Mouse (Mus musculus) liver (tissue): ENCODE results near the gene Stx2.

Source experiments
- DNase-seq: peaks from one replicate; pipeline ENCODE4 v3.0.0-alpha.2; 2020; ENCODE audit warnings: mixed read lengths

Stx2 gene

DNA sequence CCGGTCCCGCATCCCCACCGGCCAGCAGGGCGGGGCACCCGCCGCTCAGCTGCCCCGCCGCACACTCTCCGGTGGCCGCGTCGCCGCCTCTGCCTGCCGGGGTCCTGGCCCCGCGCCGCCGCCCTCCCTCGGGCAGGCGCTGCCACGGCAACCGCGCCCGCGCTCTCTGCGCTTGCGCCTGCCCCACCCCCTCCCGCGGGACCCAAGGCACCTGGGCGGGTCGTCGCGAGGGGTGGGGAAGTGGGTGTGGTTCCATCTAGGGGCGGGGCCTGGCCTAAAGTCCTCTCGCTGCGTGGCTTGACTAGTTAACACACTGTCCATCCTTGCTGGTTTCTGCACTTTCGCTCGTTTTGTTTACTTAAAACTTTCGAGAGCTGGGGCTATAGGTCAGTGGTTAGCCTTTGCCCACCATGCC, at the start of gene Stx2:
Gene Stx2, minus strand, starts transcription at position 163 of the 415 bp plus-strand sequence.
- peak; percentile 98 for DNase-seq

DNA sequence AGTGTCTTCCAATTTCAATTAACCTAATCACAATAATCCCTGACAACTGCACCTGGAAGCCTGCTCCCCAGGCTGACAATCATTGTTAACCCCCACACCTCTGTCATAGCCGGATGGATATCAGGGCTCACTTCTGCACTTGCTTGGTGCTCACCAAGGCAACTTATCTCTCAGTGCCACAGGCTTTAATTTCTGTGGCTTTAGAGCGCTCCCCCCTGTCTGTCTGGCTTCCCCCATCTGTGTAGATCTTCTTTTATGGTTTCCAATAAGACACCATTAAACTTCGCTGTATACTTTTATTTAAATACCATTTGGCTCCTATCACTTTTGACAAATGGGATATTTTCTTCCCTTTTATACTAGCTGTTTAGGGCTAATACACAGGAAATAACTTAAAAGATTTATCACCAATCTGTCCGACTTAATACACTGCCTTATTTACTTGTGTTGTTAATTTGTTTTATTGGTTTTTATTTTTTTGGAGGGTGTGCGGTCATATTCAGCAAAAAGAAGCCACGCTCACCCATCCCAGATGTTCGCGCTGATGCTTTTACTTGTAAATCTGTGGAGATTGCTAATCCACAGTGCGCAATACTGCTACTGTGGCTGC, 46.4 kb upstream of the Stx2 start:
- no peak for DNase-seq

DNA sequence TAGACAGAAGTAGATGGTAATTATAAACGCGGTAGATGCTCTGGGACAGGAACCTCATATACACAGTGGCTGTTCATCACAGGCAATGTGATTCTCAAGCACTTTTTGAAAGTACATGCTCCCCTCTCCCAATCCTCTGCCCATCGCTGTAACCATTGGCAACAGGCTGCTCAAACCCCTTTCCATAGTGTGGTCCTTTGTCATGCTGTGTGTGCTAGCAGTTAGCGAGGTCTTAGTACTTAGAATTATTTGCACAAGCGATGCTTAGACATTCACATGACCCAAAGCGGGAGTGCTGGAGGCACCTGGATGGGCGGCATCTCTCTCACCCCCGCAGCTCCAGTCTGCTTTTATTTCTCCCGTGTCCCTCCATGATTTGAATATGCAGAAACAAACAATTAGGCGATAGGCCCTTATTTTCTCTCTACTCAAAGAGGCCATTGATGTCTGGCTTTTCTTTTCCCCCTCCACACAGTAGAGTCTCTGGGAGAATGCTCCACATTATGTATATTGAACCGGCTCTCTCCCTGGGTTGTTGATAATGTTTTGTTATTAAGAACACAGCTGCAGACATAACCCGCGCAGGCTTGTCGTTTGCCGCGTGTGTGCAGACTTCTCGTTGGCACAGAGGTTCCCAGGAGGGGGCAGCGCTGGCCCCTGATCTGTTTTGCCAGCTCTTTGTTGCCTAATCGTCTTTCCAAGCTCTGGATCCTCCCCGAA, 44.4 kb upstream of the Stx2 start:
- DNase-seq, result no peak

DNA sequence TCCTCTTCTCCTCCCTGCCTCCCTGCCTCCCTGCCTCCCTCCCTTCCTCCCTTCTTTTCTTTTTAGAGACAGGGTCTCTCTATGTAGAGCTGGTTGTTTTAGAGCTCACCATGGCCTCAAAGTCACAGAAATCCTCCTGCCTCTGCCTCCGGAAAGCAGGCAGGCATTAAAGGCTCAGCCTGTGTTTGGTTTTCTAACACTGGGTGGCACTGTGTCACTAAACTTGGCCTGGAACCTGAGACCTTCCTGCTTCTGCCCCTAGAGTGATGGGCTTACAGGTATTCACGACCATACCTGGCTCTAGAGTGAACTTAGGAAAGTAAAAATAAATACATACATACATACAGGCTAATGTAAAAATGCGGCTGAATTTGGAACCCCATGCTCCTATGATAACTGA, 43.5 kb upstream of the Stx2 start:
- DNase-seq, result no peak

DNA sequence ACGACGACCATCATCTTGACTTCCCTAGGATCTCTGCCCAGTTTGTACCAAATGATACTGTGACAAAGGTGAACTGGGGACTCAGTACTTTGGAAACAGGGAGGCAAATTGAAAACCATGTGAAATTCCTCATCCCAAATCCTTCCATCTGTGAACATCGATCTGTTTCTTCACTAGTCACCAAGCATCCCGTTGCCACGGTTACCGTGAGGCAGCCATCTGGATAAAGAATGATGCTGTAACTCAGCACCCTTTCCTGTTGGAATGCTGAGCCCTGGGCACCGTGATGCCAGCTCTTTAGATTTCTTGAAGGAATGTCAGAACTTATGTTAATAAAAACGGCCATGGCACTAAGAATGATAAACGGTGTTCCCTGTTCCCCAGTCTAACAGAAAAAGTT, 41.0 kb upstream of the Stx2 start:
- DNase-seq, result no peak

DNA sequence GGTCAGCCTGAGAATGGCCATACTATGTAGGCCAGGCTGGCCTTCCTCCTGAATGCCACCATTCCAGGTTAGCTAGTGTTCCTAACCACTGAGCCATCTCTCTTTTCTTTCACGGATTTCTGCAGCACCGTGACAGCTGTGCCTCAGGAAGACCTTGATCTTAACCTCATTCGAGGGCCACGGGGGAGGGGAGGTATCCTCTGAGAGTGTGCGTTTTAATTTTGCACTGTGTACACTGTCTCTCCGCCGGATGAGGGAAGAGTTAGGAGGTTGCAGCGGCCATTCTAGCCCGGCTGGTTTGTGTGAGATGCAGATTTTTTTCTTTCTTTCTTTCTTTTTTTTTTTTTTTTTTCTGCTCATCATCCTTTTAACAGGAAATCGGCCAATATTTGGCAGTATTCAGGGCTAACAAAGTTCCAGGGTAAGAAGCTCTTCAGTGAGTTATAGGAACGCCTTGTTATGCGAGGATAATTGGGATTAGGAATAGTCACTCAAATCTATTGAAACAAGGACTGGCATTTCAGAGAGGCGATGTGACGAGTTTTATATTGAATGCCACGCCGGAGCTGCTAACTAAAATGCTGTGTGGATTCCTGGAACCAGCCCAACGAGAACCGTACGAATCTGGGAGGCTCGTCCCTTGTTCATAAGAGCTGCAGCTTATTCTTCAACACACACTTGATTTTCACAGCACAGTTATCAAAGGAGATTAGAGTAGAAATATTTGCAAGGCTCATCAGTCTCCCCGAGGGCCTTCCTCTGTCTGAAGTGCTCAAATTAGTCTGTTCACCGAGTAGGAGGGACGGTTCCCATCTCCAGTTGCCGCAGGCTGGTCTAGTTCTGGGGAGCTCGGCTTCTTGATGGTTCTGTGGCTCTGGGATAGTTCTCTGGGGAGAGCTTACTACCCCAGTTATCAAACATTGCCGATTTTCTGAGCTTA, 37.5 kb upstream of the Stx2 start:
- DNase-seq, result no peak

DNA sequence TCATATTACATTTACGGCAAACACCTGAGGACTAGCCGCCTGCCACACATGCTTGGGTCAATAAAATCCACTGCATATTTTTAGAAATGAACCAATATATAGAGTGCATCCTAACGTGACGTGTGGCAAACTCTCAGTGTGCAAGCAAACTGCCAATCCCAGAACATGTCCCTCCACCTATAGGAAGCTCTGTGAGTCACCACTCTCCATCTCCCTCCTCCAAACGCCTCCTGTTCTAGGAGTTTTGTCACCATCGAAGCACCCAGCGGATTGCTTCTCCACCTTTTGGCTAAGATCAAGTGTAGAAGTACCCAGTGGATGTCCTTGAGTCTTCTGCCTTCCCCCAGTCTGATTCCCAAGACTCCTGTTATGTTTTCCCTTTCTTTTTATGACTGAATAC, 29.4 kb upstream of the Stx2 start:
- no peak for DNase-seq

DNA sequence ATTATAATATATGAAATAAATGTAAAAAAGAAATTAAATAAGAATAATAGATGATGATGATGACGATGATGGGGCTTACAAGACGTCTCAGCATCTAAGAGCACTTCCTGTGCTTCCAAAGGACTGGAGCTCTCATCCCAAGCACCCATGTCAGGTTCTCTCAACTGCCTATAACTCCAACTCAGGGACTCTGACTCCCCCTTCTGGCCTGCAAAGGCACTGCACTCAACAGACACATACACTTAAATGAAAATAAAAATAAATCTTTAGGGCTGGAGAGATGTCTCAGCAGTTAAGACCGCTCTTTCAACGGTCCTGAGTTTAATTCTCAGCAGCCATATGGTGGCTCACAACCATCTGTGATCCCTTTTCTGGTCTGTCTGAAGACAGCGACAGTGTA, 28.3 kb upstream of the Stx2 start:
- DNase-seq, result no peak

DNA sequence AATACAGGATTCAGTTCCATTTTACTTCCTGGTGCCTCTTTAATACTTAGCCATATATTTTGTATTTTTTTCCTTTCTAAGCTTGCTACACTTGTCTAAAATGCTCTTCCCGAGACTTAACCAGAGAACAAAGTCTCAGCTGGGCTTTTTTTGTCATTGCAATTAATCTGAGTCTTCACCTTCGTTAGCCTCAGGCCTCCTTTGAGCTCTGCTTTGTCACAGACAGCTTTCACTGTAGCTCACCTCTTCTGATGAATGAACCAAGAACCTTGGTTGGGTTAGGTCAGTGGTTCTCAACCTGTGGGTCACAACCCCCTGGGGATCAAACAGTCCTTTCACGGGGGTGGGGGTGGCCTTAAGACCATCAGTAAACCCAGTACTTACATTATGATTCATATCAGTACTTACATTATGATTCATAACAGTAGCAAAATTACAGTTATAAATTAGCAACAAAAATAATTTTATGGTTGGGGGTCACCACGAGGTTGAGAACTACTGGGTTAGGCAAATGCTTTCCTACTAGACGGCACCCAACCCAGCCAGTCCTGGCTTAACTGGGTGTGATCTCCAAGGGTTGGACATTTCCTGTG, 20.9 kb upstream of the Stx2 start:
- DNase-seq, result no peak

DNA sequence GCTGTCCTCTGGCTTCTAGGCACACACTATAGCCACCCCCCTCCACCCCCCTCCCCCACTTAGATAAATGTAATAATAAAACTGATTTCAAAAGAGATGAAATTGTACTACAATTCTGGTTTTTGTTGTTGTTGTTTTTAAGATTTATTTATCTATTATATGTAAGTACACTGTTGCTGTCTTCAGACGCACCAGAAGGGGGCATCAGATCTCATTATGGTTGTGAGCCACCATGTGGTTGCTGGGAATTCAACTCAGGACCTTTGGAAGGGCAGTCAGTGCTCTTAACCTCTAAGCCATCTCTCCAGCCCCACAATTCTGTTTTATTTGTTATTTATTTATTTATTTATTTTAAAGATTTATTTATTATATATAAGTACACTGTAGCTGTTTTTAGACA, 18.3 kb upstream of the Stx2 start:
- no peak for DNase-seq

DNA sequence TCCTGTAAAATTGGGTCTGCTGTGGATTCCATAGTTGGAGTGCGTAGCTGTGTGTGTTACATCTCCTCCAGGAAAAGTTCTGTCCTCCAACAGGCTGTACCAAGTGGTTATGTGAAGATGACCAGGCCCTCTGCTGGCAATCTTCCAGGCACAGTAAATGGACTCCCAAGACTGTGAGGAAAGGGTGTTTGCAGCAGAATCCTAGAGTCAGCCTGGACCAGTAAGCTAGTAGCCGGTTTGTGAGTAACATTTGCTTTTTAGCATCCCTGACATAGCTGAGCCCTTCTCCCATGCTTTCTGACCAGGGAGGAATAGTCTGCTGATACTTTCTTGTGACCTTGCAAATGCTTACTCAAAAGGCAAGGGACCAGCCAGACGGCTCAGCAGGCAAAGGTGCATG, 17.8 kb upstream of the Stx2 start:
- no peak for DNase-seq

DNA sequence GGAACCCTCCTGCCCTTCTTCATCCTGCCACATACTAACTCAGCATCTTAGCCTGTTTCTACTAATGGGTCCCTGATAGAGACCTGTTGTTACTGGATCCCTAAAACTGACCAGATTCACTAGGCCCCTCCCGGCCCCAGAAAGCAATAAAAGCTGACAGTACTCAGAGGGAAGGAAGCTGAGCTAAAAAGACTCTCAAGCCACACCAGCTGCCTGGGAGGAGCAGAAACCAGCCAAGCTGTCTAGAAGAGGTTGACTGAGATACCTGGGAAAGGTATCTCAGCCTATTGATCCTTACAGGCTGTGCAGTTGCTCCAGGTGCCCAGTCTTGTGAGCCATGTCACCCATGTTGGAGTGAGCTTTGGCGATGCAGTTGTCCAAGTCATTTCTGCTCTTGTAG, 17.4 kb upstream of the Stx2 start:
- no peak for DNase-seq

DNA sequence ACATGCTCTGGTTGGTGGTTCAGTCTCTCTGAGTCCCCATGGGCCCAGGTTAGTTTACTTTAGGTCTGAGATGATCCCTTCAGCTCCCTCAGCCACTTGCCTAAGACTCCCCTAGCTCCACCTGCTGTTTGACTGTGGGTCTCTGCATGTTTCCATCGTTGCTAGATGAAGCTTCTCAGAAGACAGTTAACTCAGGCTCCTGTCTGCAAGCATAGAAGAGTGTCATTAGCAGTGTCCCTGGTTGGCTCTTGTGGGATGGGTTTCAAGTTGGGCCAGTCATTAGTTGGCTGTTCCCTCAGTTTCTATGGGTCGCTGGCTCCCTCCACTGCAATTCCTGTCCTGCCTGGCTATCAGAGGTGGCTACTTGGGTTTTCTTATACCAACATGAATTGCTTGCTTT, 16.7 kb upstream of the Stx2 start:
- DNase-seq, result no peak

DNA sequence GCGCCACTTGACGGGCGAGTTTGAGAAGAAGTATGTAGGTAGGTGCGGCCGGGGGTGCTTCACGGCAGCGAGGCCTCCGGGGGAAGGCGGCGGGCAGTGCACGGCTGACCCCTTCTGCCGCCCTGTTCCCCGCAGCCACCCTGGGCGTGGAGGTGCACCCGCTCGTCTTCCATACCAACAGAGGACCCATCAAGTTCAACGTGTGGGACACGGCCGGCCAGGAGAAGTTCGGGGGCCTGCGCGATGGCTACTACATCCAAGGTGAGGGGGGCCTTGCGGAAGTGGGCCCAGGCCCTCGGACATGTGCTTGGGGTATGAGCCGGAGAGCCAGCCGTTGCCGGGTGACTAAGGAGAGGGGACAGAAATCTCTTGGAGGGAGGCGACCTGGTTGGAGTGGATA, 12.4 kb upstream of the Stx2 start:
- DNase-seq, result peak; percentile 43

DNA sequence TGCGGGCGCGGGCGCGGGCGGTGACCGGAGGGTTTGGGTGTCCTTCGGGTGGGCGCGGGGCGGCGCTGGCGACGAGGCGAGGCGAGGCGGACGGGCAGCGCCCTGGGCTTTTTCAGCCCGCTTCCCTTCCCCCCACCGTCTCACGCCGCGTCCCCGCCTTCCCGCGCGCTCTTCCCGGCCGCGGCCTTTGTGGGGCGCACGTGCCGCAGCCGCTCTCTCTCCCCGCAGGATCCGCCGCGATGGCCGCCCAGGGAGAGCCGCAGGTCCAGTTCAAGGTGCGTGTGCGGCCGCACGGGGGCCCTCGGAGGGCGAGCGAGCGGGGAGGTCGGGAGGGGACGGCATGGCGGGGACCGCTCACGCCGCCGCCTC, 11.9 kb upstream of the Stx2 start:
- DNase-seq, result no peak

DNA sequence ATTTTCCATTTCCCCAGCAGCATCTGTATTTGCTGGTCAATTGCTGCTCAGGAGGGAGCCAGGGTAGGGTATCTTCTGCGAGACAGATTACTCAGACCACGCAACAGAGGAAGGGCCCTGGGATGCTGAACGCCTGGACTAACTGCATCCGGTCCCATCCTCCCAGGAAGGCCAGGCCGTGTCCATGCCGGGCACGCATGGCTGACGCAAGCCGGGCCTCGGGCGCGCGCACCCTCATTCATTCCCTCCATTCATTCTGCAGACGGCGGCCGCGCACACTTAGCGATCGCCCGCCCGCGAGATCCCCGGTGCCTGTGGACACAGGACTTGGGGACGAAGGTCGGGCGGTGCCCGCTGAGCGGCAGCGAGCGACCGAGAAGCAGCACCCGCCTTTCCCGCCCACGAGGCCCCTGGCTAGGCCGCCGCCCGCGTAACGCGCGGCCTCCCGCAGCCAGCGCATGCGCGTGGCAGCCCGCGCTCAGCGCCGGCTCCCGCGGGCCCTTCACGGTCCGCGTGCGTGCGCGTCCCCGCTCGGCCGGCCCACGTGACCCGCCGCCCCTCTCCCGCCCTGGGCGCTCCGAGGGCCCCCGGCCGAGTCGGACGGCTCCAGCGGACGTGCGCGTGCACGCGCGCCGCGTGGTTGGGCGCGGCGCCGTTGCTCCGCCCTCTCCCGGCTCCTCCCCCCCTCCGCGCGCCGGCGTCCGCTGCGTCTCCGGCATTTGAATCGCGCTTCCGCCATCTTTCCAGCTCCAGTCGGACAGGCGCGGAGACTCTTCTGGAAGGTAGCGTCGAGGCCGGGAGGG, 11.3 kb upstream of the Stx2 start, which contains the start of gene Ran:
Gene Ran, plus strand, starts transcription at position 573 of the 803 bp plus-strand sequence.
- peak; percentile 96 for DNase-seq

DNA sequence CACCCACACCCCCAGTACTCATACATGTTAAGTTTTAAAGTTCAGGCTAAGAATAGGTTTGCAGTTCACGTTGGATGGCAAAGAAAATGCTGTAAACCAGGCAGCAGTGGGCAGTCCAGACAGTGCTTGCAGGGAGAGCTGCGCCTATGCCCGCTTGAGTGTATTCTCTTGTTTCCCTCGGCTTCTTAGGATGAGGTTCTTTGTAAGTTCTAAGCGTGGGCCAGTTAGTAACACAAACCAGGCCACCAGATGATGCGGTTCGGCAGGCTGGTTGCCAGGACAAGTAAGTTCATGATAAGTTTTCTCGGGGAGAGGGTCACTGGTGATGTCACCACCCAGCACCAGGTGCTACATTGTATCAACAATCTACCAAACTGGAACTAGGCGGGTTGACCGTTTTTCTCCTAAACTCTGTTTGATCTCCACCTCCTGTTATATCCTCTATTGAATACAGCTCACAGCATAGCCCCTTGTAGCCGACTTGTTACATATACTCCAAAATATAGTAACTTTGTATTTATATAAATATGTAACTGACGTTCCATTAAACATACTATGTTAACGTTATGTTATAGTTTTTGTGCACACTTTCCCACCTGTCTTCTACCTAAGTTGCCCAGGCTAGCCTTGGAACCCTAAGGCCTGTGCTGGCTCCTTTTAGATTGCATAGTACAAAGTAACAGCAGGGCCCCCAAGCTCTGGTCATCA, 10.6 kb upstream of the Stx2 start:
- peak; percentile 23 for DNase-seq

DNA sequence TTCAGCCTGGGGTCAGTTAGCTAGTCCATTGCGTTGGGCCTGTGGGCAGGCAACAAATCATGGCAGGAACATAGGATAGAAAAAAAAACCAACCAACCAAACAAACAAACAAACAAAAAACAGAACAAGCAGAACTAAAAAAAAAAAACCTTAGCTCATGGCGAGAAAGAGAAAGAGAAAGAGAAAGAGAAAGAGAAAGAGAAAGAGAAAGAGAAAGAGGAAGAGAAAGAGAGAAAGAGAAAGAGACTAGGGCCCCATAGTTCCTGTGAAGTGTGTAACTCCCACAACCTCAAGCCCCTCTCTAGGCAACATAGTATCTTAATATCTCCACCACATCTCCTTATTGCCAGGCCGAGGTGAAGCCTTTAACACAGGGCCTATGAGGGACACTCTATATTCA, 8.0 kb upstream of the Stx2 start:
- no peak for DNase-seq

DNA sequence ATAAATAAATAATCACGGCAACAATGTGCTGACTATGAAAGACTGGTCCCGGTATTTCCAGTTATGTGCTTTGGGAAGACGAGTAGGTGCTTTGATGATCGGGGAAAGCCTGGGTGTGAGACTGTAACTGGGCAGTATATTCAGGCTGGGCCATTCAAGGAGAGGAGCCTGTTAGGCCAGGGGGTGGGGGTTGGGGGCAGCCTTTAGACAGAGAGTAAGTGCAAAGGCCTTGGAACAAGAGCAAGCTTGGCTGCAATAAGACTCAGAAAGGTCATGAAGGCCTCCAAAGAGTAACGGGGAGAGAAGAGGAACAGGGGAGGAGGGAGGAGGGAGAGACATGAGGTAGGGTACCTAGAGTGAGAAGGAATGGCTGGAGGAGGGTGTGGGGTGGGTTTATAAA, 7.2 kb upstream of the Stx2 start:
- no peak for DNase-seq

DNA sequence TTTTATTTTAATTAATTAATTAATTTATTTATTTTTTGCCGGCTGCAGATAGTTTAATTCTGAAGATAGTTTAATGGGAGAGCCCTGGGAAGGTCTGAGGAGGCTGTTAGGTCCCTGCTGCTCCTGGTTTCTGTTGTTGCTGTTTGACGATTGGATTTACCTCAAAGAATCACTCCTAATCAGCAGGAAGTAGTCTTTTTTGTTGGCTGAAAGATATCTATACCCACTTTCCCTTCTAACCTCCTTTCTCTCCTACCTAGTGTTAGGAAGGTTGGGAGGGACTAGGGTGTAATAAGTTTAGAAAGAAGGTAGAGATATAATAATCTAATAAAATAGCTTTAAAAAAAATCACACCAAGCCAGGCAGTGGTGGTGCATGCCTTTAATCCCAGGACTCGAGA, 6.6 kb upstream of the Stx2 start:
- no peak for DNase-seq

DNA sequence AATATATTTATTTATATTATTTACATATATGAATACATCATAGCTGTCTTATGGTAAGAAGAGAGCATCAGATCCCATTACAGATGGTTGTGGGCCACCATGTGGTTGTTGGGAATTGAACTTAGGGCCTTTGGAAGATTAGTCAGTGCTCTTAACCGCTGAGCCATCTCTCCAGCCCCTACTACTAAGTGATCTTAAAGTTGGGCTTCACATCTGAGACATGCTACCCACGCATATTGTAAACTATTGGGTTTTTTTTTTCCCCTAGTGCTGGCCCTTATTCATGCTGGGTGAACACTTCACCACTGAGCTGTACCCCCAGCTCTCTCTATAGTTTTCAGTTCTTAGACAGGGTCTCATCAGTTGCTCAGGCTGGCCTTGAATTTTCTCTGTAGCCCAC, 2.6 kb upstream of the Stx2 start:
- DNase-seq, result no peak

DNA sequence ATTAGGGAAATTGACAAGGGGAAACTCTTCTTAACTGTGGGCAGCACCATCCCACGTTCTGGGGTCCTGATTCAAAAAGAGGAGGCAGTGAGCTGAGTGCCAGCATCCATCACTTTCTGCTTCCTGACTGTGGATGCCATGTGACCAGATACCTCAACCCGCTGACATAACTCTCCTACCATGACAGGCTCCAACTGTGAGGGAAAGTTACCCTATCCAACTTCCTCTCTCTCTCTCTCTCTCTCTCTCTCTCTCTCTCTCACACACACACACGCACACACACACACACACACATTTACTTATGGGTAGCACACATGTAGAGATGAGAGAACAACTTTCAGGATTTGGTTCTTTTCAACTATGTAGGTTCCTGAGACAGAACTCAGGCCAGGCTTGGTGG, 1.2 kb upstream of the Stx2 start:
- no peak for DNase-seq
